In the genomic region with DNA sequence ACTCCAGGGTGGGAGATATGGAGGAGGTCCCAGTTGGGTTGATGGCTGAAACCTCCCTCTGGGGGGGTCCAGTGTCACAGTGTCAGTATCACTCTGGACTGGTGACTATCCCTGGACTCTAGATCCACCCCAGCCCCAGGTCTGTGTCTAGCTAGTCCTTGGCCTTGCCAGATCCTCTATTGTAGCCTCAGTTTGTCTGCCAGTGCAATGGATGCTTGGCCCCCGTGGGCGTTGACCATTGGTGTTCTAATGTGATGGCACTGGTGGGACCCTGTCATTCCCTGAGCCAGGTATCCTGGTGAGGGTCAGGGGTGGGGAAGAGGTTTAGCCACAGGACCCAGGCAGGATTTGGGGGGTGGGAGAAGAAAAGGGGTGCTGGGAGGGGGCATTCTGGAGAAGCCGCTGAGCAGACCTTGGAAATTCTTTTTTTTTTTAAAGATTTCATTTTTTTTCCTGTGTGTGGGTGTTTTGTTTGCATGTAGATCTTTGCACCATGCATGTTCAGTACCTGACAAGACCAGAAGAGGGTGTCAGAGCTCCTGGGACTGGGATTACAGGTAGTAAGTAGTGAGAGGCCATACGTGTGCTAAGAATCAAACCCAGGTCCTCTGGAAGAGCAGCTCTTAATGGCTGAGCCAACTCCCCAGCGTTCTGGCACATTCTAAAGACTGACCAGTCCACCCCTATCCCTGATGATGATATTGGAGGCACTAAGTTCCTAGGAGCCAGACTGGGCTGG, we compare ENCODE assay signal across 13 mouse cellular contexts. TPM values are rescaled to one million over a fixed set of nuclear protein-coding genes. Genes with fewer than 3 reads are reported as not detected.
DNase-seq lines count a peak whose midpoint lies in the region; ATAC-seq and TF ChIP-seq lines count a peak whose summit lies in the region.
"Had no signal": no experiment of that assay in that cellular context is flagged by ENCODE, and none has a peak within 500 bp of the region (broad histone marks: within the 10 kb centered on the region; RNA-seq: fewer than 3 reads in every experiment).

No protein-coding gene starts in this region.

- H3K4me3 ChIP-seq in kidney, postnatal 0 days (replicated peaks; ENCODE audit: low read depth, low read length): no peak overlapping the region
- no peak overlapping the region for H3K4me3 ChIP-seq in kidney, embryonic 16.5 days (ENCODE audit: low read length)
- H3K4me3 ChIP-seq in neural tube, embryonic 13.5 days: no peak overlapping the region
- H3K4me3 ChIP-seq in neural tube, embryonic 15.5 days (replicated peaks): no peak overlapping the region
- H3K4me3 ChIP-seq: embryonic facial prominence, embryonic 15.5 days; forebrain, embryonic 15.5 days; liver, embryonic 13.5 days; megakaryocyte, embryonic 14.5 days had no signal

- WGBS in kidney, postnatal 0 days: 87% methylated on average over 5 of the region's 5 CpGs
- WGBS in kidney, embryonic 16.5 days: 86% methylated on average over 5 of the region's 5 CpGs
- 85% methylated on average over 5 of the region's 5 CpGs for WGBS in neural tube, embryonic 13.5 days
- WGBS in neural tube, embryonic 15.5 days: 85% methylated on average over 5 of the region's 5 CpGs

- no peak overlapping the region for H3K9ac ChIP-seq in kidney, postnatal 0 days (ENCODE audit: low read depth, low read length)
- no peak overlapping the region for H3K9ac ChIP-seq in kidney, embryonic 16.5 days (replicated peaks; ENCODE audit: low read length)
- H3K9ac ChIP-seq in neural tube, embryonic 13.5 days: no peak overlapping the region
- no peak overlapping the region for H3K9ac ChIP-seq in neural tube, embryonic 15.5 days (replicated peaks)
- H3K9ac ChIP-seq: forebrain, embryonic 15.5 days; liver, embryonic 13.5 days had no signal

- peaks cover 35% of the 10 kb centered on the region for H3K4me1 ChIP-seq in kidney, postnatal 0 days (replicated peaks; ENCODE audit: insufficient read depth, low read length)
- H3K4me1 ChIP-seq in kidney, embryonic 16.5 days (ENCODE audit: insufficient read depth, low read length): peaks cover 38% of the 10 kb centered on the region
- peaks cover 51% of the 10 kb centered on the region for H3K4me1 ChIP-seq in neural tube, embryonic 13.5 days (replicated peaks)
- H3K4me1 ChIP-seq in neural tube, embryonic 15.5 days: peaks cover 38% of the 10 kb centered on the region

- no peak for ATAC-seq in kidney, postnatal 0 days (replicated peaks; ENCODE audit: low FRiP score, low read depth)
- ATAC-seq in kidney, embryonic 16.5 days (ENCODE audit: low FRiP score, low TSS enrichment): no peak
- ATAC-seq in neural tube, embryonic 13.5 days (ENCODE audit: low read depth): no peak
- no peak for ATAC-seq in neural tube, embryonic 15.5 days (ENCODE audit: low FRiP score)

- peak; percentile 41 for TF ChIP-seq CTCF in kidney, postnatal 0 days (IDR thresholded peaks at IDR 0.05; ENCODE audit: low read depth)

- no peaks in the 10 kb centered on the region for H3K36me3 ChIP-seq in kidney, postnatal 0 days (ENCODE audit: insufficient read depth, low read length)
- H3K36me3 ChIP-seq in kidney, embryonic 16.5 days (ENCODE audit: insufficient read depth, low read length): no peaks in the 10 kb centered on the region
- no peaks in the 10 kb centered on the region for H3K36me3 ChIP-seq in neural tube, embryonic 13.5 days
- H3K36me3 ChIP-seq in neural tube, embryonic 15.5 days: no peaks in the 10 kb centered on the region
- H3K36me3 ChIP-seq: embryonic facial prominence, embryonic 15.5 days; forebrain, embryonic 15.5 days; liver, embryonic 13.5 days had no signal

- no peak overlapping the region for H3K27ac ChIP-seq in kidney, postnatal 0 days
- no peak overlapping the region for H3K27ac ChIP-seq in kidney, embryonic 16.5 days (ENCODE audit: low read length)
- H3K27ac ChIP-seq in neural tube, embryonic 13.5 days (replicated peaks): peak overlapping the region; percentile 93
- H3K27ac ChIP-seq in neural tube, embryonic 15.5 days (replicated peaks): no peak overlapping the region
- H3K27ac ChIP-seq: embryonic facial prominence, embryonic 15.5 days; forebrain, embryonic 15.5 days; liver, embryonic 13.5 days had no signal

- peak; percentile 50 for DNase-seq in cerebellum, adult 9-10 months
- no peak for DNase-seq in cerebellum, adult 8-10 months
- DNase-seq in kidney, postnatal 0 days (ENCODE audit: low spot score): no peak
- no peak for DNase-seq in right cerebral cortex, postnatal 10 days (ENCODE audit: low spot score in 2 of 2)
- no peak for DNase-seq in frontal cortex, postnatal 36 days (ENCODE audit: low spot score in 2 of 2)
- DNase-seq: heart, postnatal 4 days; liver, embryonic 13.5 days had no signal

- H3K9me3 ChIP-seq in kidney, postnatal 0 days (replicated peaks; ENCODE audit: low read length): no peaks in the 10 kb centered on the region
- no peaks in the 10 kb centered on the region for H3K9me3 ChIP-seq in kidney, embryonic 16.5 days (ENCODE audit: low read length)
- no peaks in the 10 kb centered on the region for H3K9me3 ChIP-seq in neural tube, embryonic 13.5 days
- no peaks in the 10 kb centered on the region for H3K9me3 ChIP-seq in neural tube, embryonic 15.5 days (replicated peaks)
- H3K9me3 ChIP-seq: embryonic facial prominence, embryonic 15.5 days; forebrain, embryonic 15.5 days; liver, embryonic 13.5 days had no signal

- no peak overlapping the region for H3K4me2 ChIP-seq in kidney, postnatal 0 days (ENCODE audit: low read length)
- H3K4me2 ChIP-seq in kidney, embryonic 16.5 days (replicated peaks; ENCODE audit: low read depth, low read length): no peak overlapping the region
- no peak overlapping the region for H3K4me2 ChIP-seq in neural tube, embryonic 13.5 days
- H3K4me2 ChIP-seq in neural tube, embryonic 15.5 days: no peak overlapping the region
- H3K4me2 ChIP-seq: embryonic facial prominence, embryonic 15.5 days; forebrain, embryonic 15.5 days; liver, embryonic 13.5 days had no signal

- no peaks in the 10 kb centered on the region for H3K27me3 ChIP-seq in kidney, postnatal 0 days (ENCODE audit: insufficient read depth, low read length)
- no peaks in the 10 kb centered on the region for H3K27me3 ChIP-seq in kidney, embryonic 16.5 days (ENCODE audit: insufficient read depth, low read length)
- H3K27me3 ChIP-seq in neural tube, embryonic 13.5 days: peaks cover 2% of the 10 kb centered on the region; the same call in 1 of the 2 replicates
- H3K27me3 ChIP-seq in neural tube, embryonic 15.5 days (replicated peaks): no peaks in the 10 kb centered on the region
- H3K27me3 ChIP-seq: embryonic facial prominence, embryonic 15.5 days; forebrain, embryonic 15.5 days had no signal

RNA-seq across cellular contexts. Expression of a gene that starts 27.2 kb away (rescaled TPM):
- polyA plus RNA-seq in kidney, postnatal 0 days (2015; fragmentation: Nextera tagmentation; extraction: Ambion mirVana): 24.9 and 26.3 TPM in 2 replicates
- polyA plus RNA-seq in kidney, embryonic 16.5 days (2015; fragmentation: Nextera tagmentation; extraction: Ambion mirVana): 21.2 and 22.5 TPM in 2 replicates
- 34.2 and 37.7 TPM in 2 replicates for polyA plus RNA-seq in neural tube, embryonic 13.5 days (2015; fragmentation: Nextera tagmentation; extraction: Ambion mirVana)
- 16.6 and 20.2 TPM in 2 replicates for polyA plus RNA-seq in neural tube, embryonic 15.5 days (2015; fragmentation: Nextera tagmentation; extraction: Ambion mirVana)
